Mouse (Mus musculus) MEL (cell line): ENCODE data around the gene Map3k15.

ENCODE experiments used
- CTCF ChIP-seq, 3 experiments: IDR thresholded peaks in 2 of 3; conservative IDR thresholded peaks in 1 of 3; 2 replicates each; pipeline ENCODE4 v1.5.1; 2011 to 2012; ENCODE audit warnings: low read length in 3 of 3, low read depth in 2 of 3, mild to moderate bottlenecking in 2 of 3, improper control_type of control experiment in 1 of 3, inconsistent platforms in 1 of 3, mixed read lengths in 1 of 3, moderate library complexity in 1 of 3; ENCODE audit not compliant: control insufficient read depth in 1 of 3, insufficient read depth in 1 of 3, poor library complexity in 1 of 3, severe bottlenecking in 1 of 3
- EP300 ChIP-seq, 2 experiments: IDR thresholded peaks; 2 replicates each; pipeline ENCODE4 v1.6.1; 2011; ENCODE audit warnings: improper control_type of control experiment in 2 of 2, low read length in 2 of 2, low read depth in 1 of 2, mild to moderate bottlenecking in 1 of 2
- KAT2A ChIP-seq: conservative IDR thresholded peaks from 2 replicates; pipeline ENCODE4 v1.6.1; 2012; ENCODE audit warnings: low read depth, low read length, improper control_type of control experiment, inconsistent platforms
- POLR2A ChIP-seq, 2 experiments: IDR thresholded peaks; 2 replicates each; pipeline ENCODE4 v1.6.1; 2011 to 2012; ENCODE audit warnings: low read length in 2 of 2, mild to moderate bottlenecking in 2 of 2, control low read depth in 1 of 2, improper control_type of control experiment in 1 of 2, low read depth in 1 of 2, moderate library complexity in 1 of 2; ENCODE audit not compliant: control insufficient read depth in 1 of 2, insufficient read depth in 1 of 2, poor library complexity in 1 of 2
- TCF12 ChIP-seq: IDR thresholded peaks from 2 replicates; pipeline ENCODE4 v1.6.1; 2014; ENCODE audit warnings: low read depth, mild to moderate bottlenecking, inconsistent platforms, low read length, improper control_type of control experiment, moderate library complexity

DNA sequence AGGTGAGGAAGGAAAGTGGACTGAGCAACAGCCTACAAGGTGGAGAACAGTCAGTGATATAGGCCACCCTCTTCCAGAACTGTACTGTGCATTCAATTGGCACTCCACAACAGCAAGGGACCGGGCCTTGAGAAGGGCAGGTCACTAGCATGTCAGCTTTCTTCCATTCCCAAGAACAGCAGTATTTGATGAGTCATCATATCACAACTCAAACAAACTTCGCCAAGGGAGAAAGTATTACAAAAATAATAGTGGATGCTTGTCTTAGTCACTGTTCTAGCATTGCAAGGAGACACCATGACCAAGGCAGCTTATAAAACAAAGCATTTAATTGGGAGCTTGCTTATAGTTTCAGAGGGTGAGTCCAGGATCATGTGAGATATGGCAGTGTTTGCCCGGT lies 176.0 kb downstream of the Map3k15 start:
- no peak for TF ChIP-seq POLR2A (IDR thresholded peaks at IDR 0.05; ENCODE audit: control insufficient read depth in 1 of 2, insufficient read depth in 1 of 2, low read depth in 1 of 2, low read length in 2 of 2, poor library complexity in 1 of 2)
- TF ChIP-seq CTCF (IDR thresholded peaks at IDR 0.05 in 2 of 3, conservative IDR thresholded peaks at IDR 0.05 in 1 of 3; ENCODE audit: control insufficient read depth in 1 of 3, insufficient read depth in 1 of 3, low read depth in 2 of 3, low read length in 3 of 3, poor library complexity in 1 of 3, severe bottlenecking in 1 of 3) = no peak
- TF ChIP-seq TCF12 = no peak
- TF ChIP-seq KAT2A = no peak
- TF ChIP-seq EP300 (IDR thresholded peaks at IDR 0.05; ENCODE audit: low read depth in 1 of 2, low read length in 2 of 2) = no peak
